Mouse (Mus musculus) cerebellum, adult 18-20 months (tissue): ENCODE data around the gene Lsm2.
"Not testable (repeated sequence)": the region's sequence is repeated elsewhere in the genome, so short reads cannot be mapped to it uniquely, and the experiment has no call there.

Source experiments
- DNase-seq, 2 experiments: peaks; one replicate each; pipeline ENCODE4 v3.0.0; 2021

The Lsm2 gene

DNA sequence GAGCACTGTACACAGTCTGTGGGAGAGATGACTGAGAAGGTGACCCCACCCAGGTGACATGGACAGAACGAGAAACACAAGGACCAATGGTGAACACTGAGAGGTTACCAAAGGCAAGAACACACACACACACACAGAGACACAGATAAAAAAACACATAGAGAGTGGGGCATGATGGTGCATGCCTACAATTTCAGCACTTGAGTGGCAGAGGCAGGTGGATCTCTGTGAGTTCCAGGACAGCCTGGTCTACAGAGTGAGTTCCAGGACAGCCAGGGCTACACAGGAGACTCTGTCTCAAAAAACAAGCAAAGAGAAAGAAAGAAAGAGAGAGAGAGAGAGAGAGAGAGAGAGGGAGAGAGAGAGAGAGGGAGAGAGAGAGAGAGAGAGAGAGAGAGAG lies 52.0 kb downstream of the Lsm2 start:
- DNase-seq: not testable (repeated sequence)

- no peak for DNase-seq
Measured at GRCm38 (mm10) chr17:35034896-35035295, 53.2 kb downstream of the Lsm2 start.
